Mouse (Mus musculus) right cerebral cortex, postnatal 14 days (tissue): ENCODE data around the gene Zfp408.

ENCODE experiments used
- DNase-seq: peaks from one replicate; pipeline ENCODE4 v3.0.0; 2022

The Zfp408 gene

GRCm38 (mm10) chr2:91649553-91650359 is at the start of gene Zfp408, which contains the start of gene Arhgap1:
Gene Zfp408 (minus strand): TSS chr2:91649791.
Gene Arhgap1 (plus strand): TSS chr2:91649860.
- peak; percentile 97 for DNase-seq

- no peak for DNase-seq
Measured at GRCm38 (mm10) chr2:91699225-91699624, 49.6 kb upstream of the Zfp408 start.

GRCm38 (mm10) chr2:91696225-91696590 is 46.6 kb upstream of the Zfp408 start:
- no peak for DNase-seq

GRCm38 (mm10) chr2:91695436-91696224 is 46.0 kb upstream of the Zfp408 start:
- DNase-seq: no peak

- DNase-seq: no peak
Measured at GRCm38 (mm10) chr2:91689452-91689851, 39.9 kb upstream of the Zfp408 start.

- DNase-seq: no peak
Measured at GRCm38 (mm10) chr2:91683919-91684318, 34.3 kb upstream of the Zfp408 start.

- peak; percentile 70 for DNase-seq
Measured at GRCm38 (mm10) chr2:91682850-91683249, 33.3 kb upstream of the Zfp408 start.

- DNase-seq: no peak
Measured at GRCm38 (mm10) chr2:91676961-91677360, 27.4 kb upstream of the Zfp408 start.

- no peak for DNase-seq
Measured at GRCm38 (mm10) chr2:91676420-91676819, 26.8 kb upstream of the Zfp408 start.

- DNase-seq: peak; percentile 28
Measured at GRCm38 (mm10) chr2:91674895-91675294, 25.3 kb upstream of the Zfp408 start.

- DNase-seq: no peak
Measured at GRCm38 (mm10) chr2:91673587-91673986, 24.0 kb upstream of the Zfp408 start.

GRCm38 (mm10) chr2:91670038-91670437 is 20.4 kb upstream of the Zfp408 start:
- DNase-seq: no peak

GRCm38 (mm10) chr2:91669326-91669725 is 19.7 kb upstream of the Zfp408 start:
- DNase-seq: no peak

GRCm38 (mm10) chr2:91667747-91668146 is 18.2 kb upstream of the Zfp408 start:
- DNase-seq: no peak

GRCm38 (mm10) chr2:91666386-91666910 is 16.9 kb upstream of the Zfp408 start:
- DNase-seq: no peak

- DNase-seq: no peak
Measured at GRCm38 (mm10) chr2:91664780-91665179, 15.2 kb upstream of the Zfp408 start.

- DNase-seq: no peak
Measured at GRCm38 (mm10) chr2:91660981-91661380, 11.4 kb upstream of the Zfp408 start.

- no peak for DNase-seq
Measured at GRCm38 (mm10) chr2:91659657-91660056, 10.1 kb upstream of the Zfp408 start.

GRCm38 (mm10) chr2:91656774-91657173 is 7.2 kb upstream of the Zfp408 start:
- DNase-seq: no peak

- DNase-seq: no peak
Measured at GRCm38 (mm10) chr2:91655827-91656226, 6.2 kb upstream of the Zfp408 start.

GRCm38 (mm10) chr2:91655388-91655787 is 5.8 kb upstream of the Zfp408 start:
- DNase-seq: no peak

GRCm38 (mm10) chr2:91652863-91653262 is 3.3 kb upstream of the Zfp408 start:
- DNase-seq: no peak

GRCm38 (mm10) chr2:91651458-91652258 is 2.1 kb upstream of the Zfp408 start:
- DNase-seq: no peak
